ENCODE assay signal across 10 mouse cellular contexts in genomic region chr12:107464731-107465130, GRCm38 (mm10). TPM values are rescaled to one million over a fixed set of nuclear protein-coding genes. Genes with fewer than 3 reads are reported as not detected.
DNase-seq lines count a peak whose midpoint lies in the region; ATAC-seq lines count a peak whose summit lies in the region.
"Had no signal": no experiment of that assay in that cellular context is flagged by ENCODE, and none has a peak within 500 bp of the region (broad histone marks: within the 10 kb centered on the region; RNA-seq: fewer than 3 reads in every experiment).

No protein-coding gene starts in this region.

- DNase-seq in midbrain, embryonic 10.5 days (ENCODE audit: low spot score): peak; percentile 55
- DNase-seq in adrenal gland, adult 18-20 months (ENCODE audit: low spot score in 2 of 2): peak; percentile 45 to 60
- peak; percentile 52 for DNase-seq in gastrocnemius, postnatal 14 days
- peak; percentile 9 for DNase-seq in lung, postnatal 25 days (ENCODE audit: low spot score)
- DNase-seq in layer of hippocampus, adult 9-11 months: no peak
- no peak for DNase-seq in left cerebral cortex, adult 9 months (ENCODE audit: low spot score in 2 of 2)

- peaks cover 18% of the 10 kb centered on the region for H3K4me1 ChIP-seq in midbrain, embryonic 10.5 days
- H3K4me1 ChIP-seq in midbrain, embryonic 16.5 days (ENCODE audit: control insufficient read depth, insufficient read depth, low read length): 0 out of 2 replicates have a peak, but pooled peaks cover 4% of the 10 kb centered on the region

- 24% methylated on average over 5 of the region's 5 CpGs for WGBS in midbrain, embryonic 10.5 days
- WGBS in midbrain, embryonic 16.5 days: 27% methylated on average over 5 of the region's 5 CpGs

- intact Hi-C loops in gastrocnemius, postnatal 14 days (cut with DNase I; ENCODE audit: low total_unique reads): no loop called here

- no peak overlapping the region for H3K4me2 ChIP-seq in midbrain, embryonic 16.5 days (ENCODE audit: low read length)
- H3K4me2 ChIP-seq: embryonic facial prominence, embryonic 13.5 days had no signal

- H3K27me3 ChIP-seq in midbrain, embryonic 10.5 days (ENCODE audit: low read depth, poor library complexity, severe bottlenecking): no peaks in the 10 kb centered on the region
- no peaks in the 10 kb centered on the region for H3K27me3 ChIP-seq in midbrain, embryonic 16.5 days (ENCODE audit: control insufficient read depth, insufficient read depth, low read depth, low read length)
- H3K27me3 ChIP-seq: embryonic facial prominence, embryonic 13.5 days had no signal

- no peaks in the 10 kb centered on the region for H3K36me3 ChIP-seq in midbrain, embryonic 10.5 days
- H3K36me3 ChIP-seq in midbrain, embryonic 16.5 days (ENCODE audit: control insufficient read depth, insufficient read depth, low read length): no peaks in the 10 kb centered on the region
- H3K36me3 ChIP-seq: embryonic facial prominence, embryonic 13.5 days had no signal

- no peak for ATAC-seq in midbrain, embryonic 16.5 days
- ATAC-seq in inflammation-experienced regulatory T-cells, adult 6 months: no peak

- H3K27ac ChIP-seq in midbrain, embryonic 10.5 days (replicated peaks): no peak overlapping the region
- H3K27ac ChIP-seq in midbrain, embryonic 16.5 days (ENCODE audit: low read length): no peak overlapping the region
- H3K27ac ChIP-seq: embryonic facial prominence, embryonic 13.5 days; macrophage had no signal

- no peak overlapping the region for H3K9ac ChIP-seq in midbrain, embryonic 16.5 days (ENCODE audit: low read depth, low read length)
- H3K9ac ChIP-seq: embryonic facial prominence, embryonic 13.5 days had no signal

- no peaks in the 10 kb centered on the region for H3K9me3 ChIP-seq in midbrain, embryonic 10.5 days (replicated peaks)
- no peaks in the 10 kb centered on the region for H3K9me3 ChIP-seq in midbrain, embryonic 16.5 days (replicated peaks; ENCODE audit: control insufficient read depth, low read length, poor library complexity, severe bottlenecking)
- H3K9me3 ChIP-seq: embryonic facial prominence, embryonic 13.5 days had no signal

- H3K4me3 ChIP-seq in midbrain, embryonic 10.5 days: no peak overlapping the region
- no peak overlapping the region for H3K4me3 ChIP-seq in midbrain, embryonic 16.5 days (ENCODE audit: low read depth, low read length)
- H3K4me3 ChIP-seq: embryonic facial prominence, embryonic 13.5 days had no signal

RNA-seq across cellular contexts. Expression of gene 3110018I06Rik, which starts 23.7 kb away (rescaled TPM):
- polyA plus RNA-seq in midbrain, embryonic 10.5 days (2016; fragmentation: Nextera tagmentation; extraction: Ambion mirVana): not detected in 2 replicates
- polyA plus RNA-seq in midbrain, embryonic 16.5 days (2015; fragmentation: Nextera tagmentation; extraction: Ambion mirVana): not detected in 2 replicates
- total RNA-seq in adrenal gland, adult 18-20 months (2021): not detected
- total RNA-seq in gastrocnemius, postnatal 14 days (2021): not detected
- polyA plus RNA-seq in inflammation-experienced regulatory T-cells, adult 6 months (2017; shearing (Covaris generic)): not detected
- polyA plus RNA-seq: embryonic facial prominence, embryonic 13.5 days; macrophage had no signal

Comparison
In these comparisons a context has a peak if more than half of its experiments do, and no peak if none do; other contexts are left out.
1. DNase-seq: peak in midbrain, embryonic 10.5 days (single experiment), adrenal gland, adult 18-20 months (2 of 2), gastrocnemius, postnatal 14 days (single experiment) and lung, postnatal 25 days (single experiment); none in layer of hippocampus, adult 9-11 months (single experiment) and left cerebral cortex, adult 9 months (0 of 2).